Mouse (Mus musculus) urinary bladder, postnatal 25 days (tissue): ENCODE measurements around the gene Cd300lg.

Experiments used
- DNase-seq: peaks from one replicate; pipeline ENCODE4 v3.0.0; 2022; ENCODE audit warnings: low spot score

The Cd300lg gene

GRCm38 (mm10) chr11:102025991-102026660, 15.2 kb upstream of the Cd300lg start:
- DNase-seq: no peak

GRCm38 (mm10) chr11:102026694-102027360, 14.5 kb upstream of the Cd300lg start:
- DNase-seq: peak; percentile 40

GRCm38 (mm10) chr11:102027361-102028017, 13.8 kb upstream of the Cd300lg start:
- no peak for DNase-seq

GRCm38 (mm10) chr11:102028087-102028816, 13.1 kb upstream of the Cd300lg start, which contains the start of gene Mpp3:
TSS of gene Mpp3 (minus strand) at chr11:102028461.
- no peak for DNase-seq

- DNase-seq: no peak
Measured at GRCm38 (mm10) chr11:102029304-102029703, 12.0 kb upstream of the Cd300lg start.

- no peak for DNase-seq
Measured at GRCm38 (mm10) chr11:102029966-102030365, 11.3 kb upstream of the Cd300lg start.

GRCm38 (mm10) chr11:102031149-102031548, 10.2 kb upstream of the Cd300lg start:
- no peak for DNase-seq

GRCm38 (mm10) chr11:102033055-102033591, 8.2 kb upstream of the Cd300lg start:
- no peak for DNase-seq

- no peak for DNase-seq
Measured at GRCm38 (mm10) chr11:102034887-102035286, 6.4 kb upstream of the Cd300lg start.

- no peak for DNase-seq
Measured at GRCm38 (mm10) chr11:102035456-102035960, 5.8 kb upstream of the Cd300lg start.

- no peak for DNase-seq
Measured at GRCm38 (mm10) chr11:102036336-102036735, 5.0 kb upstream of the Cd300lg start.

- DNase-seq: no peak
Measured at GRCm38 (mm10) chr11:102037789-102038188, 3.5 kb upstream of the Cd300lg start.

GRCm38 (mm10) chr11:102039487-102040137, 1.7 kb upstream of the Cd300lg start:
- no peak for DNase-seq

- DNase-seq: peak; percentile 88
Measured at GRCm38 (mm10) chr11:102040138-102040524, 1.2 kb upstream of the Cd300lg start.

GRCm38 (mm10) chr11:102040646-102041045, 663 bp upstream of the Cd300lg start:
- DNase-seq: no peak

- no peak for DNase-seq
Measured at GRCm38 (mm10) chr11:102042971-102043370, 1.7 kb downstream of the Cd300lg start.

- DNase-seq: no peak
Measured at GRCm38 (mm10) chr11:102043381-102043780, 2.1 kb downstream of the Cd300lg start.

GRCm38 (mm10) chr11:102044691-102045212, 3.4 kb downstream of the Cd300lg start:
- no peak for DNase-seq

- no peak for DNase-seq
Measured at GRCm38 (mm10) chr11:102046607-102047006, 5.3 kb downstream of the Cd300lg start.

GRCm38 (mm10) chr11:102049875-102050482, 8.7 kb downstream of the Cd300lg start:
- no peak for DNase-seq

- DNase-seq: no peak
Measured at GRCm38 (mm10) chr11:102051541-102051940, 10.2 kb downstream of the Cd300lg start.
